Mouse (Mus musculus): Measurements from ENCODE around the gene Bach2. TPM values are rescaled to one million over a fixed set of nuclear protein-coding genes. Genes with fewer than 3 reads are reported as not detected.
A peak's percentile ranks its signal among the peaks of the same experiment; 100 is the strongest.

Gene Bach2
- total and polyA plus RNA-seq, 2 experiments from 2014 or later, result 16.0 to 19.0 TPM

DNA sequence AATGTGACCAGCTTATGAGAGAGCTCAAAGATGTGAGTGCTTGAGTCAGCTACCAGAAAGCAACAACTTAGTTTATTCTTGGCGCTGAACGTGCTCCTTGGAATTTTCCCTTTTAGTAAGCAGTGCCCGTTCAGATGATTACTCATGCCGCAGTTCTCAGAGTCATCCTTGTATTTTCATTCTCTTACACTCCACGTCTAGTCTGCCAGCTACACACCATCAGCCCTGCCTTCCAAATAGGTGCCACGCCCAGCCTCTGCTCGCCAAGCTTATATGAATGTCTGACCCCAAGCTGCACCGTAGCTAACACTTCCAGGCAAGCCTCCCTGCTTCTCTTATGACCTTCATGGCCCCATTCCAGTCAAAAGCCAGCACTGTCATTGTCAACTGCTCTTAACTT, 227.4 kb downstream of the Bach2 start:
- DNase-seq, result no peak
- 78% methylated on average over 8 of the region's 8 CpGs for WGBS
- no peak overlapping the region for H3K9ac ChIP-seq
- H3K4me2 ChIP-seq (ENCODE audit: low read depth), result no peak overlapping the region
- H3K27me3 ChIP-seq (ENCODE audit: insufficient read depth, low read length), result no peaks in the 10 kb centered on the region
- H3K27ac ChIP-seq (ENCODE audit: low read depth, low read length), result no peak overlapping the region
- H3K4me3 ChIP-seq (ENCODE audit: low read depth, low read length), result no peak overlapping the region
- no peak for TF ChIP-seq CTCF (IDR thresholded peaks at IDR 0.05; ENCODE audit: low read depth)
- ATAC-seq, result no peak
- H3K9me3 ChIP-seq (ENCODE audit: low read length), result no peaks in the 10 kb centered on the region
- H3K4me1 ChIP-seq (ENCODE audit: insufficient read depth), result no peaks in the 10 kb centered on the region
- H3K36me3 ChIP-seq (ENCODE audit: insufficient read depth), result no peaks in the 10 kb centered on the region; the same call in 1 of the 2 replicates

DNA sequence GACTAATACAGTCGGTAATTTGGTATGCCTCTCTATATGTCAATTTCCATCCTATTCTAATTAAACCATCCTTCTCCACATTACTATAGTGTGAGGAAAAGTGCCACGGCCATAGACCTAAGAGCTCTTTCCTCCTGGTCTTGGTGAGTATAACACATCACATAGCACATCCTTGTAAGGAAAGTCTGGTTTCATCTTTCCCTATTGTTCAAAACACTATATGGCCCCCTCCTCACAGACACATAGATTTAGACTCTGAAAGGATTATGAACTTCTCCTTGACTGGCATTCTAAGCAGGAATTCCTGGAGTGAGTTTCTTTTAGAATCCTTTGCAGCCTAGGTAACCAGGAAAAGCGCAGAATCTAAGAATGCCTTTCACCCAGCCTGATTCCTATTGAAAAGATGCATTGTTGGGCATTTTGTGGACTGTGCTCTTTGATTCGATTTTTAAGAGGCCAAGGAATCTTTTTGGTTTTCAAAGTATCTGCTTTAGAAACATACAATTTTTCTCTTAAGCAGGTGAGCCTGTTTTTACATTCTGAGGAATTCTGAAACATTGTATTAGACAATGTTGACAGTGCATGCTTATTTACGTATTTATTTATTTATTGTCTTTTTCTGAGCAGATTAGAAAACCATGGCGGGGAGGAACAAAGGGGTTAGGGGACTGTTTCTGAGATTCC, 239.5 kb downstream of the Bach2 start:
- Histone ChIP-seq H3K36me3 (ENCODE audit: insufficient read depth) (no peaks in the 10 kb centered on the region), H3K9ac (no peak overlapping the region), H3K27me3 (ENCODE audit: insufficient read depth, low read length) (no peaks in the 10 kb centered on the region), H3K9me3 (ENCODE audit: low read length) (no peaks in the 10 kb centered on the region), H3K4me3 (ENCODE audit: low read depth, low read length) (no peak overlapping the region), H3K4me2 (ENCODE audit: low read depth) (no peak overlapping the region), H3K4me1 (ENCODE audit: insufficient read depth) (peaks cover 42% of the 10 kb centered on the region), H3K27ac (ENCODE audit: low read depth, low read length) (no peak overlapping the region)
- ATAC-seq, result no peak
- WGBS, result 21% methylated on average over 6 of the region's 6 CpGs
- DNase-seq, result no peak
- no peak for TF ChIP-seq CTCF (IDR thresholded peaks at IDR 0.05; ENCODE audit: low read depth)

DNA sequence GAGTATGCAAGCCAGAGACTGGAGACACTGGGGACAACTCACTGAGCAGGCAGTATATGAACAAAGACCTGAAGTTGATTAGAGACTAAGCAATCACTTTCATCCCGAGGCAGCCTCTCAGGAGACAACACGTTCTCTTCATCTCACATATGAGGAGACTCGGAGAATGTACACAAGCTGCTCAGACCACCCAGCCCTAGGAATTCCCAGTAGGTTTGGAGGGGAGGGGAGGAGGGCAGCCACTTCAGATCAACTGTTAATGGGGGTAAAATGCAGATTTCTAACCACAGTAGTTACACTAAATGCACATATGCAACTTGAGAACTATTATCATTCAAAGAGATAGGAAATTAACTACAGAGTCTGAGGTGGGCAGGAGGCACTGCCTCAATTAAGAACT, 240.6 kb downstream of the Bach2 start:
- no peaks in the 10 kb centered on the region for H3K36me3 ChIP-seq (ENCODE audit: insufficient read depth)
- peaks cover 42% of the 10 kb centered on the region for H3K4me1 ChIP-seq (ENCODE audit: insufficient read depth)
- WGBS, result 20% methylated on average over 3 of the region's 3 CpGs
- H3K27ac ChIP-seq (ENCODE audit: low read depth, low read length), result no peak overlapping the region
- no peak for TF ChIP-seq CTCF (IDR thresholded peaks at IDR 0.05; ENCODE audit: low read depth)
- no peak overlapping the region for H3K4me2 ChIP-seq (ENCODE audit: low read depth)
- H3K9ac ChIP-seq, result no peak overlapping the region
- no peaks in the 10 kb centered on the region for H3K27me3 ChIP-seq (ENCODE audit: insufficient read depth, low read length)
- ATAC-seq (no peak), DNase-seq (no peak)
- no peak overlapping the region for H3K4me3 ChIP-seq (ENCODE audit: low read depth, low read length)
- no peaks in the 10 kb centered on the region for H3K9me3 ChIP-seq (ENCODE audit: low read length)

DNA sequence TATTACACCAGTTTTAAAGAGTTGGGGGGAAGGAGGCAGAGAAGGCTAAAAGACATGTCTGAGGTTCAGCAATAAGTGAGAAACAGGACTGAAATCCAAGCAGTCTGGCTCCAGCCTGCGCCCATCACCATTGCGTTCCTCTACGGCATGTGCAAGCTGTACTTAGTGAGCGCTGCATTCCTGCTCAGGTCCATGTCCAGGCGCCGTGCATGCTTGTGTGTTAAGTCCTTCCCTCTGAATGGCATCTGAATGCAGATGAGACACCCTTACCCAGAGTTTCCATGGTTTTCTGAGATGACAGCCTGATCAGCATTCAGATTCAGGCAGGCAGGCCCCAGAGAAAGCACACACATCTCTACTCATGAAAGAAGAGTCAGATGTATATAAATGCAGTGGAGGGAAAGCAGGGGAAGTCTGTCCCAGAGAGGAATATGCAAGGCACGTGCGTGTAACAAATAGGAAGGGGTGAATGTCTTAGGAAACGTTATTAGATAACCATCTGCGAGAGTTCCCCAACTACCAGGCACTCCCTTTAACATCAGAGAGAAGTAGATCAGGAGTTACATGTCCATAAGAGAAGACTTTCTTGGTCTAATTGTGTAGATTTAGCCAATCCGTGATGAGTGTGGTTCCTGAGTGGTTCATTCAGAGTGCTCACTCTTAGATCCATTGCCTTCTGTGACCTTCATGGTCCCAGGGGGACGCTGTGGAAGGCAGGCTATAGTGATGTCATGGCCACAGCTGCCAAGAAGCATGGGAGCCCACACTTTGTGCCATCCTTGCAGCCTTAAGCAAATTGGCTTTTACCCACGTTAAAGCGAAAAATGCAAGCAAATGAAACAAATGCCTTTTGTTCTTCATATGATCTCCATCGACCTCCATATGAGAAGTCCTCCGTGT, 241.4 kb downstream of the Bach2 start:
- Histone ChIP-seq H3K36me3 (ENCODE audit: insufficient read depth) (no peaks in the 10 kb centered on the region), H3K9ac (no peak overlapping the region), H3K4me1 (ENCODE audit: insufficient read depth) (peaks cover 42% of the 10 kb centered on the region), H3K4me2 (ENCODE audit: low read depth) (no peak overlapping the region), H3K4me3 (ENCODE audit: low read depth, low read length) (no peak overlapping the region), H3K9me3 (ENCODE audit: low read length) (no peaks in the 10 kb centered on the region), H3K27me3 (ENCODE audit: insufficient read depth, low read length) (no peaks in the 10 kb centered on the region), H3K27ac (ENCODE audit: low read depth, low read length) (no peak overlapping the region)
- no peak for TF ChIP-seq CTCF (IDR thresholded peaks at IDR 0.05; ENCODE audit: low read depth)
- peak; percentile 23 for ATAC-seq
- WGBS, result 51% methylated on average over 16 of the region's 16 CpGs
- DNase-seq, result peak; percentile 32

DNA sequence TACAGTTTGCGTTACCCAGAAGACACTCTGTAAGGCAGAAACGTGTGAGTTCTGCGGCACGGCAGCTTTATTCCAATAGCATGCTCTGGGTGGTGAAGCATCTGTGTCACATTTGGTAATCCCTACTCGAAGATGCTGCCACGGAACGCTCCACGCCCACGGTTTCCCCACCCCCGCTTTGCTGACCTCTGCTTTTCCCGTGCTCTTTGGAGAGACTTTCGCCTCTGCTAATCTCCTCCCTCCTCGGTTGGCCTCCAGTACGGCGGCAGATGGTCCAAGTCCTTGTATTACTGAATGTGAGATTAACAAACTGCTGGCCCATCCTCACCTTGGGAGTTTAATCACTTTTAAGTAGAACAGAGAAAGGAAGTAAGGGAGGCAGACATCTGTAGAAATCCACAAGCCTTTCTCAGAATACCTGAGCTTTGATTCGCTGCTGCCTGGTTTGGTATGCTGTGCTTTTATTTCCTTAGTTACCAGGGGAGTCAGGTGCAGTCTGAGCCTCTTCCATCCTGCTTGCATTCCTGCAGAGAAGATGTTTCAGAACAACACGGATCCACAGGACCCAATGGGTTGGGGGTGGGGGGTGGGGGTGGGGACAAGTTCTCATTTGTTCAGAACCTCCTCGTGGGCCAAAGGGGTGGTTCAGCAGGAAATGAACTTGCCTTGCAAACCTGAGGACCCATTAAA, 242.9 kb downstream of the Bach2 start:
- ATAC-seq, result peak; percentile 35
- Histone ChIP-seq H3K27ac (ENCODE audit: low read depth, low read length) (peak overlapping the region; percentile 51; the same call in 1 of the 2 replicates), H3K4me2 (ENCODE audit: low read depth) (peak overlapping the region; percentile 28; the same call in 1 of the 2 replicates), H3K9ac (no peak overlapping the region), H3K27me3 (ENCODE audit: insufficient read depth, low read length) (no peaks in the 10 kb centered on the region), H3K4me3 (ENCODE audit: low read depth, low read length) (no peak overlapping the region), H3K36me3 (ENCODE audit: insufficient read depth) (no peaks in the 10 kb centered on the region), H3K9me3 (ENCODE audit: low read length) (no peaks in the 10 kb centered on the region), H3K4me1 (ENCODE audit: insufficient read depth) (peaks cover 47% of the 10 kb centered on the region)
- DNase-seq, result peak; percentile 39
- 15% methylated on average over 18 of the region's 18 CpGs for WGBS
- no peak for TF ChIP-seq CTCF (IDR thresholded peaks at IDR 0.05; ENCODE audit: low read depth)

DNA sequence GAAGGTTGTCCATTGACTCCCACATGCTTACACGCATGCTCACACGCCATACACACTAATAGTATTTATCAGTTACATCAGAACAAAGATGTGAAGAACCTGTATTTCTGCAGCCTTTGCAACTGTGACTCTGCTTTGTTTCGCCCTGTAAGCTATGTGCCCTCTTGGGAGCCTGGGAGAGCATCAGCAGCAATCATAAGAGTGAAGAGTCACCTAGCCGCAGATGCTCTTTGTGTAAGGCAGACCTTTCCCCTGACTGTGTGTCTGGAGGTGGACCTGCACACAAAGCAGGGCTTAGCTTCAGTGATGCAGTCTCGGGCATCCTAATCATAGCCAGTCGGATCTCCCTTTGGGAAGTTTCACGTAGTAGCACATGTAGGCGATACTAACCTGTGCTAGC, 243.5 kb downstream of the Bach2 start:
- TF ChIP-seq CTCF (IDR thresholded peaks at IDR 0.05; ENCODE audit: low read depth), result no peak
- Histone ChIP-seq H3K36me3 (ENCODE audit: insufficient read depth) (no peaks in the 10 kb centered on the region), H3K27ac (ENCODE audit: low read depth, low read length) (0 out of 2 replicates have a peak overlapping the region, but pooled peaks have one; percentile 51), H3K4me2 (ENCODE audit: low read depth) (no peak overlapping the region), H3K9me3 (ENCODE audit: low read length) (no peaks in the 10 kb centered on the region), H3K27me3 (ENCODE audit: insufficient read depth, low read length) (no peaks in the 10 kb centered on the region), H3K4me1 (ENCODE audit: insufficient read depth) (peaks cover 50% of the 10 kb centered on the region), H3K9ac (no peak overlapping the region), H3K4me3 (ENCODE audit: low read depth, low read length) (no peak overlapping the region)
- DNase-seq, result no peak
- no peak for ATAC-seq
- 71% methylated on average over 8 of the region's 8 CpGs for WGBS
